Mouse (Mus musculus) heart, postnatal 0 days (tissue): ENCODE measurements around the gene Hmgb1.

ENCODE experiments used
- CTCF ChIP-seq: IDR thresholded peaks from 2 replicates; pipeline ENCODE4 v1.5.1; 2016; ENCODE audit warnings: antibody characterized with exemption, control low read depth, low read depth
- EP300 ChIP-seq: IDR thresholded peaks from 2 replicates; pipeline ENCODE4 v1.6.1; 2016; ENCODE audit warnings: antibody characterized with exemption, low read depth

- TF ChIP-seq CTCF: no peak
- no peak for TF ChIP-seq EP300
Observed at GRCm38 (mm10) chr5:149092926-149093325, 91.4 kb downstream of the Hmgb1 start.
